Mouse (Mus musculus): ENCODE results near the gene Mog.

- no peak for TF ChIP-seq CTCF (IDR thresholded peaks at IDR 0.05; ENCODE audit: low read depth)
- no peak for TF ChIP-seq EP300 (optimal IDR thresholded peaks at IDR 0.05)
Measured at GRCm38 (mm10) chr17:37029162-37029561, 6.0 kb upstream of the Mog start.

Data from stomach, postnatal 0 days (tissue).